Mouse (Mus musculus) brain, adult 2 months (tissue): ENCODE data around the gene Oma1.
A peak's percentile ranks its signal among the peaks of the same experiment; 100 is the strongest.

Experiments
- DNase-seq: peaks from one replicate; pipeline ENCODE4 v3.0.0; 2011; ENCODE audit warnings: low read depth, low spot score

Oma1 gene

DNA sequence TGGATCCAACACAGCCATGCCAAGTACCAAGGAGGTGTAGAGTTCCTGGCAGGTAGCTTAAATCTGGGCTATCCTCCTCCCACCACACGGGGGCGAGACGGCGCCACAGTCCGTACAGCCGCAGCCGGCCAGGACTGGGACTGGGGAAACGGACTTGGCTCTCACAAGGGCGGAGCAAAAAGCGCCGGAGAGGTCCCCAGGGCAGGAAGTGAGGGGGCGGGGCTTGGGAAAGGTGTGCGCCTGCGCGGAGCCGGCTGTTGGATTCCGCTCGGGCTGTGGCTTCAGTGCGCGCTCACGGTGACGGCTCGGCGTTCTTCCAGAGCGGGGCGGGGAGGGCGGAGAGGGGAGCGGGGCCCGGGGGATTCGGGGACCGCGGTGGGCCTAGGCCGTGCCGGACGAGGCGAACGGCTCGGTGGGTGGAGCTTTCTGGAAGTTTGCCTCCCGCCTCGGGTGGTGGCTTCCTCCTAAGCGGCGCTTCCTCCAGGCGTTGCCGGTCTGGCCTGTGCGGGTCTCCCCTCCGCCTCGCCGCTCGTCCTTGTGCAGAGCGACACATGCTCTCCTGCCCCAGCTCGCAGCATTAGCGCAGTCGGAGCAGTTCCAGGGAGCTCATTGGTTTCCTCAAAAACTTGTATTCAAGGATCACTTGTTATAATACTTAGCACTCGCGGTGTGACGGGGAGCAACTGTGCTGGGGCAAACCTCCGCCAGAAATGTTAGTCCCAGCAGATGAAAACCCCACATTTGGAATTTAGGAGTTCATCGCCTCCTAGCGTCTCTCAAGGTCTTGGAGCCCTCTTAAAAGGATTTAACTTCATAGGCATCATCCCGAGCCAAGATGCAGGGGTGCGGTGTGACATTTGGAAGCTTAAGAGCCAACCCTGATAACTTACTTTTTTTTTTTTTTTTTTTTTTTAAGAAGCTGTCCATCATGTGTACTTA lies at the start of gene Oma1:
TSS of gene Oma1 (plus strand) at position 226 of the 939 bp plus-strand sequence.
- DNase-seq: peak; percentile 99

DNA sequence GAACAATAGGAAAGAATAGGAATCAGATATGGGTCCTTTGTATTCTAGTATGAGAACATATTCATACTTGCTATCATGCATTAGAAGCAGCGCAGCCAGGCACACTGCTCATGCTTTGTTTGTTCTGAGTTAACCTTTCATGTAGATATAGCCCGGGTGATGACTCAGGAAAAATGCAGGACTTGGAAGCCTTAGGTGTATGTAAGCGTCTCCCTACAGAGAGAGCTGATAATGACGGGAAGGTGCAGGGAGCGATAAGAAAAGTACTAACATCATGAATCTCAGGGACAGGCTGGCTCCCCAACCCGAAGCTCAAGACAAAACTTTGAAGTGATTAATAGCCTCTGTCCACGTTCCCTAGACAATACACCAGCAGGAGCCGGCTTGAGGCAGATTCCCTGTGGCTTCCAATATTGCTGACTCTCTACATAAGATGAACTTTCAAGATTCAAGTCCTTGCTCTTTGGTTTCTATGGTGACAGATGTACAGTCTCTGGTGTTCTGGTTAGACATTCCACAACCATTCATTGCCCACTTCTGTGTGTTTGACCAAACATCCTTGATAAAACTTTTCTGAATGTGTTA lies 49.7 kb upstream of the Oma1 start:
- no peak for DNase-seq

DNA sequence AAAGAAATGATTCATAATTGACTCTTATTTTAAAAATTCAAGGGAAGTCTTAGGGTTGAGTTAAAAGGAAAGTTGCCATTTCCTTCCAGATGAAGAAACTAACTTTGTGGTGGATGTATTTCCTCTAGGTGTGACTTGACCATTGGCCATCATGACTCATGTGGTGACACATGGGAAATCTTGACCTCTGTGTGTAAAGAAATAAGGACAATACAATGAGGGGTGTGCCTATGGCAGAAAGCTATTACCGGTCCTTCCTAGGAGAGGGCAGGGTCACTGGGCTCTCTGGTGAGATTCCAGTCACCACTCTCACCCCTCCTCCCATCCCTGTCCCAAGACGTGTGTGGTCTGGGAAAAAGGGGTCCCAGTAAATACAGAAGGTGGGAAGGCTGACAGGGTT lies 48.4 kb upstream of the Oma1 start:
- DNase-seq: no peak

DNA sequence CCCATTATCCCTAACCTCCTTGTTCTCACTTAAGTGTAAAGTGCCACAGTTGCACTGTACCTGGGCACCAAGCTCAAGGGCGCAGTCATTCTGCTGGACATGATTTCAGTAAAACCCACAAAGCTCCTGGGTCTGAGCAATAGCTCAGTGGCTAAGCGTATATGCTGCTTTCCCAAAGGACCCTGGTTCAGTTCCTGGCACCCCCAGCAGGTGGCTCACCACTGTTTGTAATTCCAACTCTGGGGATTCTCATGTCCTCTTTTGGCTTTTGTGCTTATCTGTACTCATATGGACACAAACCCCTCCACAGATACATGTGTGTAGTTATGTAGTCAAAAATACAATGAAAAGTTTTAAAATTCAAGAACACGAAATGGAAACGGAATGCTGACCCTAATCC lies 44.3 kb upstream of the Oma1 start:
- no peak for DNase-seq

DNA sequence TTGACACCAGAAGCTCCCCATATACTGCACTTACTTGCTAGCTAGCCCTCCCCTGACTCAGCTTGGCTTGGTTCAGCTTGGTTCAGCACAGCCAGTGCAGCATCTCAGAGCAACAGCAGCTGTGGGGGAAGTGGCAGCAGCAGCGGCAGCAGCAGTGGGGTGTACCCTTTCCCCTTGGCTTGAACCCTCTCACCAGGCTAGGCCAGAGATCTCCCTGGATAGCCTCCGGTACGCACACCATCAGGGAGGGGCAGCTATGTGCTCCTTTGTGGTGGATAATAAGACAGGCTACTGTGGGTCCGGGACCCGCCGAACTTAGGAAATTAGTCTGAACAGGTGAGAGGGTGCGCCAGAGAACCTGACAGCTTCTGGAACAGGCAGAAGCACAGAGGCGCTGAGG lies 40.6 kb upstream of the Oma1 start:
- DNase-seq: no peak

DNA sequence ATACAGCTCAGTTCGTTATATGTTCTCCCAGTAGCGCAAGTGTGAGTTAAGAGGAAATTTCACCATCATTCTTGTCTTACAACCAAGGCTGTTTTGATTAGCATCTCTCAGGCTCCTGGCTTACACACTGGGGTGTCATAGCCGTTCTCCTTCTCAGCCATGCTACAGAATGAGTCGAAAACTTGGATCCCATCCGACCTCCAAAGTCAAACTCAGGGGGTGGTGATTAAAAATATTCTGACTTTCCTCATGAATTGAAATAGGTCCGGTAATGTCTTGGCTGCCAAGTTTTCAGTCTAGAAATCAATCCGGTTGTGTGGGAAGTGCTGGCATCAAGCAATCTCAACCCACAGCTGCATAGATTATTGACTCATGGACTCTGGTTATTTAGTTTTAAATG lies 25.3 kb upstream of the Oma1 start:
- DNase-seq: peak; percentile 78

DNA sequence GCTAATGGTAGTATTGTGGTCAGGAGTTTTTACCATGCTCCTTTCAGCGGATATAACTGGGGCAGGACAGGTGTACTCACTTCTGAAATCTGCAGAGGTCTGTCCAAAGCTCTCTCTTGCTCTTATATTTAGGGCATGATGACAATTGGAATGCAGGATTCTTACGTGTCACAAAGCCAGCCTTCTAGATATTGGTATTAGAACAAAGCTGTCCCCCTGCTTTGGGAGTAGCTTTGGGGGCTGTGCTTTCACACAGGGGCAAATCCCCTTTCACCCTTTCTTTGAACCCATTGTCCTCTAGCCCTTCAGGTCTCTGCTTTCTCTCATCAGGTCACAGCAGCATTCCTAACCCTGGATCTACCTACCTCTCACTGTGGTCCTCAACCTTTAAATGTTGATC lies 22.8 kb upstream of the Oma1 start, which contains the start of gene 4921539E11Rik:
TSS of gene 4921539E11Rik (minus strand) at position 101 of the 400 bp plus-strand sequence.
- DNase-seq: no peak

DNA sequence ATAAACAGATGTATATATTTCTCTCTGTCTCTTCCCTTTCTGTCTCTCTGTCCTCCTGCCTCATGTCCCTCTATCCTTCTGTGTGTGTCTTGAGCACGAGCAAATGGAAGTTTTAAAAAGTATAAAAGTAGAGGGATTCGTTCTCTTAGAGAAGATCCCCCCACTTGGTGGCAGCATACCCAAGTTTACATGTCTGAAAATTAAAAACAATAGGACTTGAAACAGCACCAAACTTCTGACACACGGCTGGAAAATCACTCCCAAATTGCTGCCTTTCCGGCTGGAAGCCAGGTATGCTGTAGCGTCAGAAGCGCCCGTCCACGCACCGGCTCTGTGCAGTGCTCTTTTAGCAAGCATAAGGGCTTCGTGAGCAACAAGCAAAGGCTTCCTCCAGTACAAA lies 14.3 kb upstream of the Oma1 start:
- peak; percentile 62 for DNase-seq

DNA sequence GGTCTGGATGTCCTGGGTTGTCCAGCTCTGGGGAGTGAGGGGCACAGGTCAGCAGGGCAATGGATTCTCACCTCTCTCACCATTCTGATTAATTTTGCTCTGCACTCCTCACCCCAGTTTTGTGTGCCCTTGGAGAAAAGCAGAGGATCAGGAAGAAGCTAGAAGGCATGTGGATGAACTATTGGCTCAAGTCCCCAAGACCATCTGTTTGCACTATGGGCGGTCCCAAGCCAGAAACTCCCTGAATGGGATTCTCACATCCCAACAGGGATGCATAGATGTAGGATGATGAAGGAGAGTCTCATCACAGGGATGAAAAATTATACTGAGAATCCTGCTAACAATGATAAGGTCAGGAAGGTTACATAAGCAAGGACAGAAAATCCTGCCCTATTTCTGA lies 9.8 kb upstream of the Oma1 start:
- DNase-seq: peak; percentile 90

DNA sequence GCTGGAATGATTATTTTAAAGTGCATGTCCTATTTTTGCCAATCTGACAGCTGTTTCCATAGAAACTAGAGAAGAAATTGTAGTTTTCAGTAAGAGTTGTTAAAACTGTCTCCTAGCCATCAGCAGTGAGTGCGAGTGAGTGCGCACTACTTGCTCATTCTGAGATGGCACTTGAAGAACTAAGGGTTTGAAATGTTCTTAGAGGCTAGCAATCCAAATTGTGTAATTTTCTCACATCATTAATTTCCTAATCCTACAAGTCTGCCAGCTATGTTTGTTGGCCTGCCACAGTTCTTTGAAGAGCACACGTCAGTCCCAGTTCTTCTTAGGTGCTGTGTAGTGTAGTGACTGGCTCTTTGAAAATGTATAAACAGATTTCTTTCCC lies 906 bp downstream of the Oma1 start:
- DNase-seq: peak; percentile 56

DNA sequence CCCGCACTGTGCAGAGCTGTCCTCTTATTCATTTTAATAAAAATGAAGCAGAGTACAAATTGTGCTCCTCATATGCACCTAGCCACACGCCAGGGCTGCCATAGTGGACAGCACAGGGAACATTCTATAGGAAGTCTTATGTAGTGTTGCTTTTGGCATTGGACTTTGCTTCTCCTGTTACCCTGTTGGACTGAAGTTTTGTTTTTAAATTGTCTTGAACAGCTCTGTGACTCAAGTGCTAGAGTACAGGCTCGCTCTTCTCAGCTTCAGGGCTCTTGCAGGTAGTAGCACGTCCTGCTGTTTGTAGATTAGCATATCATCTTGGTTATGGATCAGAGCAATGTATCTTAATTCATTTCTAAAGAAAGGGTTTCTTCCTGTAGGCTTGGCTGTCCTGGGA lies 2.2 kb downstream of the Oma1 start:
- DNase-seq: no peak

DNA sequence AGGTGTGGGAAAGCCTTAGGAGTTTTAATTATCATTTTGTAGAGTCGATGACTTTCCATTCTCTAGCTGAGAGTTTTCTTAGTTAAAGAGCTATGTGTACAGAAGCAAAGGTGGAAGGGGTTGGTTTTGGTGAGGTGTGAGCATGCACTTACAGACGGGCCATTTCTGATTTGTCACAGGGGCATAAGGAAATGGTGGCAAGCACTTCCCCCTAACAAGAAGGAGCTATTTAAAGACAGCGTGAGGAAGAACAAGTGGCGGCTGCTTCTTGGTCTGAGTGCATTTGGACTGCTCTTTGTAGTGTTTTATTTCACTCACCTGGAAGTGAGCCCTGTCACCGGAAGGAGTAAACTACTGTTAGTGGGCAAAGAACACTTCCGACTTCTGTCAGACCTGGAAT lies 7.8 kb downstream of the Oma1 start:
- DNase-seq: peak; percentile 10

DNA sequence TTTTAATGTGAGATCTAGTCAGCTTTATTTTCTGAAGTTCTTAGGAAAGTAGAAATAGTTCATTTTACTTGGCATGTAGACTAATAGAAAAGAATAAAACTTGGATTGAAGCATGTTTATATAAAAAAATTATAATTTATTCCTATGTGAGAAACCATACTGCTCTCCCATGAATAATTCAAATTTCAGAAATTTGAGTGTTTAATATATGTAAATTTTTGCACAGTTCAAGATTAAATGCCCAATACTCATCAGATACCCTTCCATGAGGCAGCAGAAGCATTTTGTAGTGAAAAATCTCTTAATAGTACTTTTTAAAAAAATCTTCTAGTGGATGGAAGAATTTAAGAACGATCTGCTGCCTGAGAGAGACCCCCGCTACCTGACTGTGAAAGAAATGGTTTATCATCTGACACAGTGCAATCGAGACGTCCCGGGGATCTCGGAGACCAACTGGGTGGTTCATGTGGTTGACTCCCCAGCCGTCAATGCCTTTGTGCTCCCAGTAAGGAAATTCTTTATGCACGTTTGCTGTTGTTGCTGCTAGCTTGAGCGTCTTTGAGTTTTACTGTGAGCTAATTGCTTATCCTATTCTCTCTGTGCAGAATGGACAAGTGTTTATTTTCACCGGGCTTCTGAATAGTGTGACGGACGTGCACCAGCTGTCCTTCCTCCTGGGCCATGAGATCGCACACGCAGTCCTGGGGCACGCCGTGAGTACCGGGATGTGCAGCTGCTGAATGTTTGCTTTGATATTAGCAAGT lies 11.3 kb downstream of the Oma1 start:
- DNase-seq: peak; percentile 8

DNA sequence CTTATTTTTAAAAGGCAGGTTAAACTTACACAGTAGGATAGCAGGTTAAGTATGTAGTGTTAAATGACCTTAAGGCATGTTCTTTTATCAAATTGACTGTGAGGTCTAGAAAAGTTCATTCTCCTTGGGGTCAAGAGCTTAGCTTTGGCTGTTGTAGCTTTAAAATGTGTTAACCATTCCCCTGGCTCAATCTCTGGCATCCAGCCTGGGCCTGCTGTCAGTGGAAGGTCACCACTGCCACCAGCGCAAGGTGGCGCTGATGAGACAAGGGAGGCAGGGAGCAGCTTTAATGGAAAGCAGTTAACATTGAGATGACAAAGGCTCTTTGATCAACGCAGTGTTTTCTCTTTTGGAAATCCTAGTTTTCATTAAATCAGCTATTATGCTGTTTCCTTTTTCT lies 13.4 kb downstream of the Oma1 start:
- DNase-seq: peak; percentile 23

DNA sequence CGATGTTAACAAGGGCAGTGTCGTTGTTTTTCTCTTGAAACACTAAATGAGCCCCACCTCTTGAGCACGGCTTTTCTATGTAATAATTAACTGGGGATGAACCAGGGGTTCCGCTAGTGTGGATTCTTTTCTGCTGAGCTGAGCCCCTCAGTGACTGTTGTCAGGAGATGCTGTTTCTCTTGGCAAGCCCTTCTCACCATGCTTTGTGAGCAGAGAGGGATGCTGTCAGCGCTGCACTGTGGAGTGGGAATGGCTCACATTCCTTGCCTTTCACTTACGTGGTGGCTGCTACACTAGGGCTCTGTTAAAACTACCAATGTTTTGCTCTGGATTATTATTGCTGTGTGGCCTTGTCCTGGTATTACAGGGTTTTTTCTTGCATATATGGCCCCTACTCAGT lies 15.7 kb downstream of the Oma1 start:
- no peak for DNase-seq

DNA sequence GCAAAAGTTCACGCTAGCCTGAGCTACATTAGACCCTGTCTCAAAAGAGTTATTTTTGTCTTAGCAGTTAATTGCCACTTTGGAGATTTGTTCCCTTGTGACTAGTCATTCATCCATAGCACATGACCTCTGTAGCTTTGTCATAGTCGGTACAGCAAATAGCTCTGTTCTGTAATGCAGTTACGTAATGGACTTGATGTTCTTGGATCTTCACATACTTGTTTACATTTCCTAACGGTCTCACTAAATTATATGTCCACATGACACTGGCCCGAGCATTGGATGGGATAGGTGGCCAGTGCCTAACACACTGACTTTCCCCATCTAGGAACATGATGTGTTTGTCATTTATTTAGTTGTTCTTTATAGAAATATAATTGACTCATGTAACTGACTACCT lies 21.5 kb downstream of the Oma1 start:
- no peak for DNase-seq

DNA sequence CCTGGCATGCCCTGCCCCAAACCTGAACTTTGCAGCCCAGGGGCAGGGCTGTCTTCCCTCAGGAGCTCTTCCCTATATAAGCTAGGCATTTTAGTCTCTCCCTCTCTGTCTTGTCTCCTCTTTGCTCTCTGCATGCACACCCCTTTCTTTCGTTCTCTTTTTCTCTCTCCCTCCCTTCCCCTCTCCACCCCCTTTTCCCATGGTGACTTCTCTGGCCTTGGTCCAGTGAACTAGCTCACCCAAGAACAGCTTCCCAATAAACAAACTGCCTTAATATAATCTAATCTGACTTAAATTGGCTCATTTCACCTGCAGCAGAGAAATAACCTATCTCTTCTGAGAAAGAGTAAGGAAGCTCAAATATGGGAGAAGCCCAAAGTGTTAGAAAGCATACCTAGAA lies 27.1 kb downstream of the Oma1 start:
- DNase-seq: no peak

DNA sequence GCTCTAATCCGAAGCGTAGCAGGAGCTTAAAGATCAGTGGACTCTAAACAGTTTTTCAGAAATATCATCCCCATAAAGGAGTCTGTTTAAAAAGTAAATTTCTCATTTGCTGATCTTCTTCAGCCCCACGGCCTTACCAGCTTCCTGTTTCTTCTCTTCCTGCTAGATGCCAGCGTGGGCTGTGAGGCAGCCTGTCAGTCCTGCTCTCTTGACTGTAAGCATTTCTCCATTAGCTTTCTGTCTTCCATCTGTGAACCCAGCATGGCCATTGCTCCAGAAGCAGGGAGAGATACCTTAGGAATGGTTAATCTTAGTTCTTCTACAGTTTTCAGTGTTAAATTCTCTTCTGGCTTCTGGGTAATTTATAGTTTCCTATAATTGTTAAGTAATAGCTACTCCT lies 28.0 kb downstream of the Oma1 start:
- no peak for DNase-seq

DNA sequence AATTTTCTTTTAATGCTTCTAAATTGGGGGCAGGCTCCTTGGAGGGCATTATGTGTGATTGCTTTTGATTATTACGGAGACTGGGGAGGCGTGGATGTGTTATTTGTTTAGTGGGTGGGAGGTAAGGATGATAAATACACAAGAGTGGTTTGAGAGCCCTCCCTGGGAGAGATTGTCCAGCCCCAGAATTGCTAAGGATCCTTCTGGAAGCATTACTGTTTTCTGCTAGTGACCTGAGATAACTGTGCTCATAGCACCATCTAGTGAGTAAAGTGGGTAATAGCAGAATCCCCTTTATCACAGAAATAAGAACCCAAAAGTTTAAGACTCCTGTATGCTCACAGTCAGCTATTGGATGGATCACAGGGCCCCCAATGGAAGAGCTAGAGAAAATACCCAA lies 32.4 kb downstream of the Oma1 start:
- peak; percentile 80 for DNase-seq

DNA sequence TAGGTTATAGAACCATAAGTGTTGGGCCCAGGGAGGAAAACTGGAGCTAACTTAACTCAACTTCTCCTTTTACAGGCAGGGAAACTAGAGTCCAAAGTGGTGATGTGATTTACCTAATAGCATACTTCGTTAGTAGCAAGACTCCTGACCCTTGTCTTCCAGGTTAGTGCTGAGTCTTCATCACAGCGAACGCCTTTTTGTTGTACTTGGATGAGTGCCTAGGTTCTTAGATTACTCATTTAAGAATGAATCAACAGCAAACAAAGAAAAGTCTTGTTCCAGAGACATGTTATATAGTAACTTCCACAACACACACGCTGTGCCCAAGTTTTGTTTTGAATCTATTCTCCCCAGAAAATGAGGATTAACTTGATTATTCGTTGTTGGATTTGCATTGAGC lies 33.2 kb downstream of the Oma1 start:
- no peak for DNase-seq

DNA sequence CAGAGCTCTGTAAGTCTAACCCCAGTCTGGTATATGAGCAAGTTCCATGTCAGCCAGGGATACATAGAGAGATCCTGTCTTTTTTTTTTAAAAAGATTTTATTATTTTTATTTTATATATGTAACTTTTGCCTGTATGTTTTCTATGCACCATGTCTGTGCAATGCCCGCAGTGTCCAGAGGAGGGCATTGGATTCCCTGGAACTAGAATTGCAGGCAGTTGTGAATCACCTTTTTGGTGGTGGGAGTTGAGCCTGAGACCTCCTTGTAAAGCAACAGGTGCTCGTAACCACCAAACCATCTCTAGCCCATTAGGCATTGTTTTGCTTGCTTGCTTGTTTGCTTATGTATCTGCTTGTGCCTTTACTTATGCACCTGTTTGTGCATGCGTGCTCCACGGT lies 35.6 kb downstream of the Oma1 start:
- DNase-seq: no peak

DNA sequence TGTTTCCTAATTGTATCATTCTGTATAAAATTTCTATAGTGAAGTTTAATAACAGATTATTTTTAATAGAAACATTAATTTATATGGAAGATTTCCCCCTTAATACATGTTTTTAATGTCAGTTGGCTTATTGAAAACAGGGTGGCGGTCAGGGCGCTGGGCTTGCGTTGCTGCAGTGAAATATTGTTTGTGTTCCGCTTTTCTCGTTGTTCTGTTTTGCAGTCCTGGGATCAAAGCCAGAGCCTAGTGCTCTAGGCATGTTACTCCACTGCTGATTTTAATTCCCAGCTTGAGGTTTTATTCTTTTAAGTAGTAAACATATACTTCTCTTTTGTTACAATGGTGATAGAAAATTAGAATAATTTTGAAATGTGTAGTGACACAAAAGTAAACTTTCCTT lies 39.3 kb downstream of the Oma1 start:
- DNase-seq: no peak
